Mouse (Mus musculus) erythroid progenitor cell, adult 5-6 weeks (primary cell): Measurements from ENCODE around the gene Srarp. TPM values are rescaled to one million over a fixed set of nuclear protein-coding genes. Genes with fewer than 3 reads are reported as not detected.

ENCODE experiments used
- ATAC-seq: replicated peaks from 2 replicates; pipeline ENCODE4 v1.8.0; 2016; ENCODE audit warnings: moderate number of reproducible peaks, mild to moderate bottlenecking, moderate TSS enrichment, inconsistent platforms; ENCODE audit not compliant: poor library complexity, low FRiP score, severe bottlenecking
- total RNA-seq, 2 experiments: library from RNA; stranded (forward) in 1 of 2; stranded (reverse) in 1 of 2; fragments of 150-400 nt in 1 of 2; fragments of 186-747, 209-891 nt in 1 of 2; gene quantifications; 2 replicates each; pipeline versions ENCODE4 v1.2.3 to v1.2.4; 2015 to 2017; ENCODE audit warnings: low replicate concordance in 2 of 2

Gene Srarp
- total RNA-seq, 2 experiments from 2014 or later: not detected

DNA sequence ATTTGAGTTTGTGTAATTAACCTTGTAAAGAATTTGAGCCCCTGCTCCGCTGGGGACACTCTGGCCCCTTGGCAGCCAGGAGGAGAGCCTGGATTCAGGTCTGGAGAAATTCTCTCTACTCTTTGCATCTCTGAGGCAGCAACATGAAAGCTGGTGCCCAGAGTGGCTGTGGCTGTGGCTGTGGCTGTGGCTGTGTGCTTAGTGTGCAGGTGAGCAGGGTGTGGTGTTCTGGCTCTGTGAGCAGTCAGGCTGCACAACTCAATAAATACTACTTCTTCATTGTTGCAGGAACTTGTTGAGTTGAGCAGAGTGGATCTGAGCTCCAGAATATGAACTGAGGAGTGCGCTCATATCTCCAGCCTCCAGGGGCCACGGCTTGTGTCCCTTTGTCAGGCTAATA is 23.0 kb upstream of the Srarp start:
- ATAC-seq: no peak

DNA sequence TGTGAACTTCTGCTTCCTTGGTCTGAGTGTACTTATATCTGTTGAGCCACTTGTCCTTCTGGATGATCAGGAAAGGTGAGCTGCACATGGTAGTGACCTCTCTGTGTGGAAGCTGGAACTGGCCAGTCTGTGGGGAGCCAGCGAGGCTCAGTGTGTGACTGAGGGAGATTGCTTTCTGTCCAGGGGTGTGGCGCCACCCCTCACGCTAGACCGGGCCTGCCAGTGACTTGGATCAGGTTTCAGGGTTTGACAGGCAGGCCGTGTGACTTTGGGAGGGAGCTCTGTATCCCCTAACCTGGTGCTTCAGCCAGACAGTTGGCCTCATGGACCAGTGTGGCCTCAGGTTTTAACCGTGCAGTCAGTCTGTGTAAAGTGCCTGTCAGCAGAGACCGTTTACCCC is 22.3 kb upstream of the Srarp start:
- no peak for ATAC-seq

DNA sequence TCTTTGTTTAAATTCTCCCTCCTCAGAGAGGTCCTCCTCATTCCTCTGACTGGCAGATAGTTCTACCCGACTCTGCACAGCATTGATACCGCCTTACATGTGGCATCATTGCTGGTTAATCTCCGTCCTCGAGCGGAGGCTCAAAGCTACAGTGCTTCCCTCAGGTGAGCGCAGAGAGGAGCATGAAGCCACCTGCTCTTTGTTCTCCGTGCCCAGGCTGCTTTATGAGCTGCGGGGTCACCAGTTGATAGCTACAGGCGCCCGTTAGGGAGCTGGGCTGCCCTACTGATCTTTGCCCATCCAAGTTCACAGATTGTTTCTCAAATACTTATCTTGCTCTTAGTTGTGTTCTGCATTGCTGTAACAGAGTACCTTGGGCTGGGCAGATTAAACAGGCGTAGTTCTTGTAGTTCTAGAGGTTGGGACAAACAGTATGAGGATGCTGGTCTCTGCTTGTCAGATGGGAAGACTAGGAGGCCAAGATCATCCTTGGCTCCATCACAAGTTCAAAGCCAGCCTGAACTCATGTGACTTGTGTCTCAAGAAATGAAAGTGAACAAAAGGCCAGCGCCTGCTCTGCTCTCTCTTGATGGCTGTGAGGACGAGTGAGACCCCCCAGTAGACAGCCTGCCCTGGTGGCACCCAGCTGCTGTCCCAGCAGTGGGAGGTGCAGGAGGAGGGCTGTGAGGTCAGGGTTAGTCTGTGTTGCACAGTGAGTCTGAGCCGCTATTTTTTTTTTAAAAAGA is 20.5 kb upstream of the Srarp start:
- ATAC-seq: no peak

DNA sequence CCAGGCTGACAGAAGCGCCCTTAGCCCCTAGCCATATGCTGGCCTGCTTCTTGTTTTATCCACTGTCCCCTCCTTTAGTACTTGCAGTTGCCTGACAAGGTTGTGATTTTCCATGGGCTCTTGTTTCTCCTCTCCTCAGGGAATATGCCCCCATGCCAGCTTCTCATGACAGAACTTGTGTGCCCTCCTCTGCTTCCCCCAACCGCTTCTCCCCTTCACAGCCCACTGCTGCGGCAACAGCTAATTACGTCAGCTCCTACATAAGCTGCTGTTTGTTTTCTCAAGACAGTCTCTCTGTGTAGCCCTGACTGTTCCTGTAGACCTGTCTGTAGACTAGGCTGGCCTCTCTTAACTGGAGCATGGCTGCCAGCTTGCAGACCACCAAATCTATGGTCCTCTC is 19.6 kb upstream of the Srarp start:
- ATAC-seq: no peak

DNA sequence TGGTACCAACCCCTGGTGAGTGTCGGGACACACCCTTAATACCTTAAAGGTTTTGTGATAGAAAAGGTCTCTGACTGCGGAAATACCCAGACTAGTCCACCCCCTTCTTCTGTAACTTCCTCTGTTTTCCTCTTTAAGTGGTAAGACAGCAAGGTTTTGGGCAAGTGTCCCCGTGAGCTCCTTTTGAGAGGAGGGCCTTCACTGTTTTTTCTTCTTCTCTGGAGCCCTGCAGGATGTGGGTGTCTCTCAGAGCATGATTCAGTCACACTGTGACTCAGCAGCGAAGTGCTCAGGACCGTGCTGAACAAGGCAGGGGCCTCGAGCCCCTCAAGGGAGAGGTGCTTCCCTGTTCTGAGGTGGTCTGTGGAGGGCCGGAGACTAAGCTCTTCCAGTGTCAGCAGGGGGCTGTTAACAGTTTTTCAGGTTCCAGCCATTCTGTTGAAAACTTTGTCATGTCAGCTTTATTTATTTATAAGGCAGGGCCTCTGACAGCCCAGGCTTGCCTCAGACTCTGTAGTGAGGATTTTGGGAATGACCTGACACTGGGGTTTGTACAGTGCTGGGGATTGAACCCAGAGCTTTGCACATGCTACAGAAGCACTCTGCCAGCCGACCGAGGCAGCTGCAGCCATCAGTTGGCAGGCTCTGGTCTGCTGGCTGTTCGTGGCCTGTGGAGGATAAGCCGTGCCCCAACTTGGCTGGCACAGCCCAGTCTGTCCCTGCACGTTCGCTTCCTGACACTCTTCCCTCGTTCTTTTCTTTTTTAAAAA is 18.9 kb upstream of the Srarp start:
- no peak for ATAC-seq

DNA sequence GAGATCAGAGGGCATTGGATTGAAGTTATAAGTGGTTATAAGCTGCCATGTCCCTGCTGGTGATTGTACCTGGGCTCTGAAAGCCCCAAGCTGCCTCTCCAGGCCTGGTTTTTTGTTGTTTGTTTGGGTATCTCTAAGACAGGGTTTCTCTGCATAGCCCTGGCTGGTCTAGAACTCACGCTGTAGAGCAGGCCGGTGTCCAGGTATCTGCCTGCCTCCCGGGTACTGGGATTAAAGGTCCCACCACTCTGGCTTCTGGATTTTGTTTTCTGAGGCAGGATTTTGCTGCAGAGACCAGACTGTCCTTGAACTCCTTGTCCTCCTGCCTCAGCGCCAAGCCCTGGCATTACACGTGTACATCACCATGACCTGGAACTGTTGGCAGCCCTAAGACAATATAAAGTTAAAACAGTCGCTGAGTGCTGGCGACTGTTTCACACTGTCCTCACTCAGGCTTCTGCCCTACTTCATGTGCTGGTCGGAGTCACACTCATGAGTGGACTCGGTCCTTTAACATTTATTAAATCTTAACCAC is 16.1 kb upstream of the Srarp start:
- ATAC-seq: no peak

DNA sequence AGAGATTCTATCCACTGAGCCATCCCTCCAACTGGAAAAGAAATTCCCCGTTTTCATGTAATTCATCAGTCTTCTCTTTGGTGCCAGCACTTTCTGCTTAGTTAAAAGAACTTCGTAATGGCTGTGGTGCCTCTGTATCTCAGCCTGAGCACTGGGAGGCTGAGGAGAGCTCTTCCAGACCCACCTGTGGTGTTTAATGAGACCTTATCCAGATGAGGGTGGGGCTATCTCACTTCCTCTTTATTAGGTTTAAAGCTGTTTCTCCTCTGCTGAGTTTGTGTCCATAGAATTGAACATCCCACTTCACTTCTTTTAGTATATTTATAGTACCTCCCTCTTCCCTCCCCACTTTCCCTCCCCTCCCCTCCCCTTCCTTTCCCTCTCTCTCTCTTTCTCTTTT is 15.3 kb upstream of the Srarp start:
- ATAC-seq: no peak

DNA sequence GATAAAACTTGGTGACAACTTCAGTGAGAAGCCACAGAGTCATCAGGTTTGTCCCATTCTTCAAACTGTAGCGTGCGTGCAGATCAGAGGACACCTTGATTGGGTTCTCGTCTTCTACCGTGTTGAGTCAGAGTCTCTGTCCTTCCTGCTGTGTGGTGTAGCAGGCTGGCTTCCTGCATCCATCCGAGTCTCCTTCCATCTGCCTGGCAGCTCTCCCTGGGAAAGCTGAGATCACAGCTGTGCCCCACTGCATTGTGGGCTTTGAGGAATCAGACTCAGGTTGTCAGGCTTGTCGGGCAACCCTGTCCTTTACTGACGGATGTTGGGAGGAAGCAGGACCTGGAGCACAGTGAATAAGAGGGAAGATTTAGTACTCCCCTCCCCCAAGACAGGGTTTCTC is 10.3 kb upstream of the Srarp start:
- ATAC-seq: no peak

DNA sequence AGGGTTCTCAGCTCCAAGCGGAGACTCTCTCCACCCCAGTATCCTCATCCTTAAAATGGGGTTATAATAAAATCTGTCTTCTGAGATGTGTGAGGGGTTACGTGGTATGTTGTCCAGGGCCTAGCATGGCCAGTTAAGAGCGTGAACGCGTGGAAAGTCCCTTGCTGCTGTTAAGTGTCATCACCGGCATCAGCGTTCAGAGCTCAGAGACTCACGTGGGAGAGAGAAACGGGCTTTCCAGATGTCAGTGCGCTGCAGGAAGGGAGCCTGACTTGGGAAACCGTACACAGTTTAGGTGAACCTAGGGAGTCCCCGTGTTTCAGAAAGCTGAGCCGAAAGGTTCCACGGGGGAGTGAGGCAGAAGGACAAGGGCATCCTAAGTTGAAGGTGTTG is 9.4 kb upstream of the Srarp start:
- no peak for ATAC-seq

DNA sequence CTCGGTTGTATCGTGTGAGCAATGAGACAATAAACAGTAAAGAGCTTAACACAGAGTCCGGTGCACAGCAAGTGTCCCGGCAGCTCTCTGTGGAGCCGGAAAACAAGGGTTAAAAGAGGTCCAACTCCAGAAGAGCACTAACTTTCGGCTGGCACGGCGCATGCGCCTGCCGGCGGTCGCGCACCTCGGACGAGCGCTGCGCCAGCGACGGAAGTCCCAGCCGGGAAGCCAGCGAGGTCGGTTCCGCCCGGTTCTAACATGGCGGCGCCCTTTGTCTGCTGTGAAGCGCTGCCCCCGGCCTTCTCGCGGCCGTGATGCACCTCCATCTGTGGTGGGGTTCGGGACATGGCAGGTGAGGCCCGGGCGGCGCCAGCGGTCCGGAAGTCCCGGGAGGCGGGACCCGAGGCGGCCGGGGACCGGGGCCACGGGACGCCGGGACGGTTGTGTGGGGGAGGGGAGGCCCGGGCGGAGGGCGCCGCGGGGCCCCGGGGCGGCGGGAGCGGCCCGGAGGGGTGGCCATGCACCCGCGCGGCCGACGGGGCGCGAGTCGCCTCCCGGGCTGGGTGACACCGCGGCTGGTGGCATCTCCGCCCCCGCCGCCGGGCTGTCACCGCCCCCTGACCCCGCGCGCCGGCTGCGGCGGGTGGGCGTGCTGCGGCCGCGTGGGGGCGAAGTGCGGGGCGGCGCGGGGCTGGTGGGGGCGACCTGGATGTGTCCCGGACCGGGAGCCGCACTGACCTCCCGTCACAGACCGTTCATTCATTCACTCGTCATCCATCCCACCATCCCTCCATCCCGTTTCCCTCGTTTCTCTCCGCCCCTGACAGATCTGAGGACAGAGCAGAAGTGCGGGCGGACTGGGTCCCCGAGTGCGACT is 8.8 kb upstream of the Srarp start, which contains the start of gene Zbtb17:
Gene Zbtb17, plus strand, starts transcription at position 204 of the 877 bp plus-strand sequence.
- ATAC-seq: peak; percentile 97

DNA sequence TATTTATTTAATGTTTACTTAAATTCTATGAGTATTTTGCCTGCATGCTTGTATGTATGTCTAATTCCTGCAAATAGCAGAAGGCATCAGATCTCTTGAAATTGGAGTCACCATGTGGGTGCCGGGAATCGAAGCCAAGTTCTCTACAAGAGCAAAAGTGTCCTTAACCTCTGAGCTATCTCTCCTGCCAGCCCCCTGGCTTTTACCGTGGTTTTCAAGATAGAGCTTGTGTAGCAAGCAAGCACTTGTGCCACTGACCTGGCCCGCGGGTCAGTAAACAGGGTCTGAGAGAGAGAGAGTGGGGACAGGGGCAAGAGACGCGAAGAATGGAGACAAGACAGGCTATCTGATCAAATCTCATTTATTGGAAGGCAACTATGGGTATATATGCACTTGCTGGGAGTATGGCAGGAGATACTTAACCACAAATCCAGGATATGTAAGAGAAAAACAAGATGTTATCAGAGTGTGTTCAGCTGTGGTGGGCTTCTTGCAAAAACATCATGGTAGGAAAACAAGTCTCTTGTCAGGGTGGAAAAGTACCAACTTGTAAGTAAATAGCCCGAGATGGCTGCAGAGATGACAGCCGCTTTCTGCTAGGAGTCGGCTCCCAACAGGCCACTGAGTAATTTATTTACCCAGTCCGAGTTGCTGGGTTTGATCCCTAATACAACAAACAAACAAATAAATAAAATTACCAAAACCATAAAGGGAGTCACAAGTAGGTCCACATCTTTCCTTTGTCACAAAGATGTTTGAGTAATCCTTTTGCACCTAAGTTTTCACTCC is 7.9 kb upstream of the Srarp start:
- peak; percentile 13; the same call in 1 of the 2 replicates for ATAC-seq

DNA sequence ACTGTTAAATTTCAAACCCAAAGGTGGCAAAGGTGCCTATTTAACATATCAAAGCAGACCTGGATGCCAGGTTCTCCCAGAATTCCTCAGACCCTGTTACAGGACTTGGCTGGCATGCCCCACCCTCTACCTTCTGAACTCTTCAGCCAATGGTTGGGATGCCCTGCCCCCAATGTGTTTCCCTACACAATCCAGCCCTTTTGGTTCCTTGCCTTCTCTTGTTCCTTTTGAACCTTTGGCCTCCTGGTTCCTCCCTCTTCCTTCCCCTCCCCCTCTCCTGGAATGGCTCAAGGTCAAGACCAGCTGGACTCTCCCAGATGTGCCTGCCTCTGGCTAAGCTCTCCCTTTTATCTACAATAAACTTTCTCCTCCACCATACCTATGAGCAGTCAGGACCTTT is 5.0 kb upstream of the Srarp start:
- no peak for ATAC-seq

DNA sequence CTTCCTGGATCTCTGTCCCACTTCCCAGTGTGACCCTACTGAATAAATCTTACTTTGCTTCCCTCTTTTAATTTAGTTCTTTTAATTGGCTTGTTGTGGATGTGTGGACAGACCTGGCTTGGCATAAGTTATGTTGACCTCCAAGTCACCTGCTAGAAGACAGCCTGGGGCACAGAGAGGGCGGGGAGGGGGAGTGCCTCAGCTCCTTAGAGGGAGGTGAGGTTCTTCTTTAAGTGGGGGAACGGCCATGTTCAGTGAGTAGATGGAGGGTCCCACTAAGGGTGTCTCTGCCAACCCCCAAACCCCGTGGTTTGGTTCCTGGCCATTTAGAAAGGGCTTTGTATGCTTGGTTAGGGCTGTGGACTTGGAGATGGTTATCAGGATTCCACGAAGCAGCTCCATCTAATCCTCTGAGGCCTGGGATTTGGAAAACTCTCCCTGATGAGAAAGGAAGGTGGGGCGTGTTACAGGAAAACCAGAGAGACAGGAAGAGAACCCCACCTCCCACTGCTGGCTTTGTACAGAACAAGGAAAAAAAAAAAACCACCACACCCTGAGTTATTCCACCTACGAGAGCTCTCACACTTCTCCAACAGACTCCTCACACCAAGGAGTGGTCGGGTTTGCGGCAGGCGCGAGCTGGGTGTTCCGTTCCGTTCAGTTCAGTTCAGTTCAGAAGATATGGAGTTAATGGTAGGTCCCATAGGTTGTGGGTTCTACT is 3.3 kb upstream of the Srarp start:
- no peak for ATAC-seq

DNA sequence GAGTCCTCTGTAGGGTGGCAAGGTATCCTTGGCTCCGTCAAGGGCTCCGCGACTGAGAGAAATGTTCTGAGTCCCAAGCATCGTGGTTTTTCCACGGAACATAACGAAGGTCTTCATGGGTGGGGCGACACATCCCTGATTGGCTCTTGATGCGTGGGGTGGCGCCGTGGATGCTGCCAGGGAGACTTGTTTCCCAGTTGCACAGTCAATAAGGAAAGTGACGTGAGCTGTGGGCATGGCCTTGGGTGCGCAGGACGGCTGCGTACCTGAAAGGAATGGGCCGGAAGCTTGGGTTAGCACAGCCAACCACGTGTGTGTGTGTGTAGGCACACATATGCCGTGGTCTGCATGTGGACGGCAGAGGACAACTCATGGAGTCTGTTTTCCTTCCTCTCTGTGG is 2.7 kb downstream of the Srarp start:
- ATAC-seq: no peak

DNA sequence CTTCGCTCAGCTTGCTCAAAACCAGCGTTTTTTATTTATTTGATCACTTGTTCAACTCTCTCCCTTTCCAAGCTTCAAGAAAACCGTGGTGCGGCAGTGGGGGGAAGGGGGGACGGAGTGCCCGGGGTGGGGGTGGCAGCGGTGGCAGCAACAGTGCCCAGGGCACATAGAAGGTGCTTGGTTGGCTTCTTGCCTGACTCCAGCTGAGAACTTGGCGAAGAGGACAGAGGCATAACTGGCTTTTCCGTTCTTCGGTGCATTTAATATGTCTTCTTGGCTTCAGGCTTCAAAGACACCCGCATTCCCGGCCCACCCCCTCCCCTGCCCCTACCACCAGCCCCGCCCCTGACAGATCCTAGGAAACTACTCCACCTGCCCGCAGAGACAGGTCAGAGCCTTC is 3.2 kb downstream of the Srarp start:
- ATAC-seq: no peak

DNA sequence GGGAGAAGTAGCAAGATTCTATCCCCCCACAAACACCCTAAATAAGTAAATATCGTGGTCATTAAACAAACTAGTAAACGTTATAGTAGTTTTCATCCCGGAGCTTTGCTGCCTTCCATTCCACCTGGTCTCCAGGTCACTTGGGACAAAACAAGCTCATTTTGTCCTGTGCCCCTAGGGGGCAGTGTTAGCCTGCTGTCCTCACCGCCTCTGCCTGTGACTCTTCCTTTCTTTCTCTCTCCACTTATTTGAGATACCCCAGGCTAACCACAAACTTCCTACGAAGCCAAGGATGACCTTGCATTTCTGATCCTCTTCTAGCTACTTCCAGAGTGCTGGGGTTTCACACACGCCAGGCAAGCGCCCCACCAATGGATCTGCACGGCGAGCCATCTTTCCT is 4.9 kb downstream of the Srarp start:
- ATAC-seq: peak; percentile 73; the same call in 1 of the 2 replicates

DNA sequence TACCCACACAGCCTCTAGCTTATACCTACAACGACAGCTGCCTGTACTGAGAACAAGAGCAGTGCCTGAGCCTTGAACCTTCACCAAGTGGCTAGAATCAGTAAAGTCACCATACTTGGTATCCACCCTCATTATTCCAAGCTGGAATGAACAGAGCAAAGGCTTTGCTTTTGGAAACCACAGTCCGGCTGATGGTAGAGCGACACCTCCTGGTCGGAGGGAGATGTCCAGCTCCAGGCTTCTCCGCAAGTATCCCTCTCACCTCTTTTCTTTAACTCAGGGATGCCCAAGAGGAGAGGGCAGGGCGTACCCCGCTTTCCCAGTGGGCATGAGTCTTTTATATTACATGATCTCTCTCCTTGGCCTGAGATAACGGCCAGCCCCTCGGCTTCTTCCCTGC is 6.1 kb downstream of the Srarp start:
- ATAC-seq: no peak

DNA sequence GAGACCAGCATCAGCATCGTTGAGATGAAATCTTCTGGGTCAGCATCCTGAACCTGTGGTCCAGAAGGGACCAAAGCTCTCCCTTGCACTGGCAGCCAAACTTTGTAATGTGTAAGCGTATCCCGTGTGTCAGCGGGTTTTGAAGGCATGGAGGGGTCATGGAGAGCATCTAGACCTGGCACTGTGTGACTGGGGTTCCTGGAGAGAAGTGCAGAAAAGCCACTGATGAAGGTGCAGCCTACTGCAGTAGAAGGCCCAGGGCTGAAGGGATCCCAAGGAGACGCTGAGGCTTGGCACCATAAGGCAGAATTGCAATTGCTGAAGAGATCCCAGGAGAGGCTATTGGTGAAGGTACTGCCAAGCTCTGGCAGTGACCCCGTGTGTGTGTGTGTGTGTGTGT is 6.5 kb downstream of the Srarp start:
- no peak for ATAC-seq

DNA sequence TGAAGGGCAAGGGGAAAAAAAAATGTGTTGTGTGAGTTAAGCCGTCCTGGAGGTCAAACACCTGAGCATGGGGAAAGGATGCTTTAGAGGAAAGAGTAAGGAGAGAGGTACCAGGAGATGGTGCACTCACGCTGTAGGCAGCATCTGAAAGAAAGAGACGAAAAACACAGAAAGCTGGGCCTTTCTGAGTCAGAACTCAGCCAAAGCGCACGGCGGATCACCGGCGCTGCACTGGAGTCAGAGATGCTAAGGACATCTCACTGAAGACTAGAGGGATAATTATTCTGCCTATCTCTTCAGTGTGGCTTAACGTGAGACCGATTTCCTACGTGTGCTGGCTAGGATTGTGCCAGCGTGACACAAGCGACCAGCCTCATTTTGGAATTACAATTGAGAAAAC is 8.0 kb downstream of the Srarp start:
- no peak for ATAC-seq
